ENCODE assay signal across 8 mouse cellular contexts in genomic region chr16:90185928-90186588, GRCm38 (mm10). TPM values are rescaled to one million over a fixed set of nuclear protein-coding genes. Genes with fewer than 3 reads are reported as not detected.
DNase-seq lines count a peak whose midpoint lies in the region; ATAC-seq and TF ChIP-seq lines count a peak whose summit lies in the region.

No protein-coding gene starts in this region.

- no peak for TF ChIP-seq EP300 in CH12.LX (IDR thresholded peaks at IDR 0.05; ENCODE audit: low read length)
- TF ChIP-seq EP300 in liver, postnatal 0 days (IDR thresholded peaks at IDR 0.05; ENCODE audit: low read depth): no peak
- TF ChIP-seq EP300 in stomach, postnatal 0 days (optimal IDR thresholded peaks at IDR 0.05): no peak

- TF ChIP-seq CTCF in CH12.LX (conservative IDR thresholded peaks at IDR 0.05 in 1 of 2, IDR thresholded peaks at IDR 0.05 in 1 of 2; ENCODE audit: low read depth in 2 of 2, low read length in 2 of 2): peak; percentile 88 to 93
- peak; percentile 89 for TF ChIP-seq CTCF in bone marrow, adult 2 months (IDR thresholded peaks at IDR 0.05; ENCODE audit: control insufficient read depth, insufficient read depth, low read length)
- TF ChIP-seq CTCF in liver, postnatal 0 days (IDR thresholded peaks at IDR 0.05; ENCODE audit: low read depth): peak; percentile 94
- peak; percentile 94 for TF ChIP-seq CTCF in stomach, postnatal 0 days (IDR thresholded peaks at IDR 0.05; ENCODE audit: low read depth)

- no peak for TF ChIP-seq POLR2A in CH12.LX (IDR thresholded peaks at IDR 0.05; ENCODE audit: low read depth, low read length)
- no peak for TF ChIP-seq POLR2A in bone marrow, adult 2 months (IDR thresholded peaks at IDR 0.05; ENCODE audit: borderline replicate concordance, control insufficient read depth, low read depth, low read length)

- no peak overlapping the region for H3K27ac ChIP-seq in CH12.LX (ENCODE audit: insufficient read depth, low read depth)
- no peak overlapping the region for H3K27ac ChIP-seq in bone marrow, adult 2 months (ENCODE audit: control insufficient read depth, insufficient read depth, low read depth, low read length, poor library complexity)
- no peak overlapping the region for H3K27ac ChIP-seq in embryonic facial prominence, embryonic 14.5 days (replicated peaks; ENCODE audit: low read depth, low read length)
- H3K27ac ChIP-seq in liver, postnatal 0 days (ENCODE audit: low read depth): no peak overlapping the region
- no peak overlapping the region for H3K27ac ChIP-seq in neural tube, embryonic 13.5 days (replicated peaks)
- no peak overlapping the region for H3K27ac ChIP-seq in stomach, postnatal 0 days (replicated peaks)

- intact Hi-C loops in heart, postnatal 10 days (cut with DNase I): loop anchor here (1.0 to 5.0 kb wide), 3 partner anchors 244 to 411 kb away; no protein-coding TSS in a partner anchor

- no peaks in the 10 kb centered on the region for H3K36me3 ChIP-seq in CH12.LX (replicated peaks in 1 of 2; ENCODE audit: control insufficient read depth in 1 of 2, insufficient read depth in 1 of 2, low read length in 1 of 2)
- no peaks in the 10 kb centered on the region for H3K36me3 ChIP-seq in embryonic facial prominence, embryonic 14.5 days (ENCODE audit: control insufficient read depth, insufficient read depth, low read length)
- no peaks in the 10 kb centered on the region for H3K36me3 ChIP-seq in liver, postnatal 0 days (replicated peaks; ENCODE audit: insufficient read depth, low read length)
- H3K36me3 ChIP-seq in neural tube, embryonic 13.5 days: no peaks in the 10 kb centered on the region
- H3K36me3 ChIP-seq in stomach, postnatal 0 days (ENCODE audit: control insufficient read depth, insufficient read depth, low read length): no peaks in the 10 kb centered on the region

- no peak overlapping the region for H3K4me2 ChIP-seq in CH12.LX (ENCODE audit: insufficient read depth, low read depth, poor library complexity, severe bottlenecking)
- no peak overlapping the region for H3K4me2 ChIP-seq in embryonic facial prominence, embryonic 14.5 days (ENCODE audit: low read depth, low read length)
- H3K4me2 ChIP-seq in liver, postnatal 0 days (ENCODE audit: low read depth, low read length): no peak overlapping the region
- no peak overlapping the region for H3K4me2 ChIP-seq in neural tube, embryonic 13.5 days
- no peak overlapping the region for H3K4me2 ChIP-seq in stomach, postnatal 0 days (replicated peaks; ENCODE audit: low read depth)

- dilution Hi-C loops in CH12.LX (cut with MboI; ENCODE audit: extremely low pct_ligation_motif_present, extremely low pct_unique_long_range_greater_than_20kb, low sequenced_read_pairs): no loop called here

- H3K9ac ChIP-seq in CH12.LX (ENCODE audit: insufficient read depth, low read depth): no peak overlapping the region
- H3K9ac ChIP-seq in embryonic facial prominence, embryonic 14.5 days (ENCODE audit: low read depth, low read length): no peak overlapping the region
- H3K9ac ChIP-seq in liver, postnatal 0 days (replicated peaks): no peak overlapping the region
- no peak overlapping the region for H3K9ac ChIP-seq in neural tube, embryonic 13.5 days
- H3K9ac ChIP-seq in stomach, postnatal 0 days (ENCODE audit: low read length): no peak overlapping the region

- peaks cover 4 to 5% of the 10 kb centered on the region in 2 experiments; a peak in 2 of 4 replicates for H3K4me1 ChIP-seq in CH12.LX (ENCODE audit: control insufficient read depth in 1 of 2, insufficient read depth in 2 of 2)
- no peaks in the 10 kb centered on the region for H3K4me1 ChIP-seq in bone marrow, adult 2 months (ENCODE audit: control insufficient read depth, insufficient read depth, low read length)
- H3K4me1 ChIP-seq in embryonic facial prominence, embryonic 14.5 days (ENCODE audit: control insufficient read depth, insufficient read depth, low read length): no peaks in the 10 kb centered on the region
- H3K4me1 ChIP-seq in liver, postnatal 0 days (ENCODE audit: insufficient read depth): peaks cover 7% of the 10 kb centered on the region
- H3K4me1 ChIP-seq in neural tube, embryonic 13.5 days (replicated peaks): no peaks in the 10 kb centered on the region
- no peaks in the 10 kb centered on the region for H3K4me1 ChIP-seq in stomach, postnatal 0 days (replicated peaks; ENCODE audit: control insufficient read depth, insufficient read depth)

- DNase-seq in CH12.LX (ENCODE audit: extremely low read depth): peak; percentile 80
- peak; percentile 87 for DNase-seq in embryonic facial prominence, embryonic 14.5 days (ENCODE audit: low spot score)
- DNase-seq in heart, postnatal 10 days: peak; percentile 81 to 86
- peak; percentile 84 for DNase-seq in kidney, postnatal 14 days
- peak; percentile 81 for DNase-seq in liver, postnatal 0 days
- DNase-seq in stomach, postnatal 0 days (ENCODE audit: low spot score): peak; percentile 74

- no peaks in the 10 kb centered on the region for H3K9me3 ChIP-seq in CH12.LX (replicated peaks; ENCODE audit: low read length)
- no peaks in the 10 kb centered on the region for H3K9me3 ChIP-seq in embryonic facial prominence, embryonic 14.5 days (ENCODE audit: control insufficient read depth, low read length)
- H3K9me3 ChIP-seq in liver, postnatal 0 days (ENCODE audit: low read length): no peaks in the 10 kb centered on the region
- no peaks in the 10 kb centered on the region for H3K9me3 ChIP-seq in neural tube, embryonic 13.5 days
- H3K9me3 ChIP-seq in stomach, postnatal 0 days (ENCODE audit: control insufficient read depth, low read length): no peaks in the 10 kb centered on the region

- WGBS in bone marrow, adult 2 months: 45% methylated on average over 8 of the region's 8 CpGs
- 43% methylated on average over 8 of the region's 8 CpGs for WGBS in embryonic facial prominence, embryonic 14.5 days
- 48% methylated on average over 8 of the region's 8 CpGs for WGBS in liver, postnatal 0 days (ENCODE audit: insufficient replicate concordance)
- WGBS in neural tube, embryonic 13.5 days: 39% methylated on average over 8 of the region's 8 CpGs
- WGBS in stomach, postnatal 0 days: 43% methylated on average over 8 of the region's 8 CpGs

- TF ChIP-seq RAD21 in CH12.LX (IDR thresholded peaks at IDR 0.05; ENCODE audit: low read depth, low read length): peak; percentile 98

- peak; percentile 84 for ATAC-seq in embryonic facial prominence, embryonic 14.5 days (ENCODE audit: low read depth)
- ATAC-seq in liver, postnatal 0 days: no peak
- peak; percentile 84 for ATAC-seq in neural tube, embryonic 13.5 days (ENCODE audit: low read depth)
- ATAC-seq in stomach, postnatal 0 days (ENCODE audit: low FRiP score, low TSS enrichment): no peak

- no peaks in the 10 kb centered on the region for H3K79me2 ChIP-seq in CH12.LX (replicated peaks; ENCODE audit: control insufficient read depth, extremely low read depth, insufficient read depth, poor library complexity, severe bottlenecking)

- in situ Hi-C loops in CH12.LX (cut with MboI; ENCODE audit: low pct_ligation_motif_present, low pct_unique_long_range_greater_than_20kb, low sequenced_read_pairs): loop anchor here (5.0 to 25.0 kb wide), 3 partner anchors 339 to 1799 kb away; no protein-coding TSS in a partner anchor

- H3K27me3 ChIP-seq in CH12.LX (replicated peaks): peaks cover 4% of the 10 kb centered on the region
- H3K27me3 ChIP-seq in embryonic facial prominence, embryonic 14.5 days (replicated peaks; ENCODE audit: control insufficient read depth, insufficient read depth, low read length): no peaks in the 10 kb centered on the region
- no peaks in the 10 kb centered on the region for H3K27me3 ChIP-seq in liver, postnatal 0 days (ENCODE audit: insufficient read depth, low read length)
- no peaks in the 10 kb centered on the region for H3K27me3 ChIP-seq in neural tube, embryonic 13.5 days
- H3K27me3 ChIP-seq in stomach, postnatal 0 days (ENCODE audit: control insufficient read depth, insufficient read depth, low read length): no peaks in the 10 kb centered on the region

- H3K4me3 ChIP-seq in CH12.LX (replicated peaks in 1 of 3; ENCODE audit: low read depth in 2 of 3, low read length in 2 of 3, poor library complexity in 1 of 3): no peak overlapping the region
- H3K4me3 ChIP-seq in bone marrow, adult 2 months (replicated peaks; ENCODE audit: control insufficient read depth, low read depth, low read length): no peak overlapping the region
- H3K4me3 ChIP-seq in embryonic facial prominence, embryonic 14.5 days (ENCODE audit: low read depth, low read length): no peak overlapping the region
- H3K4me3 ChIP-seq in liver, postnatal 0 days (ENCODE audit: low read depth, low read length): no peak overlapping the region
- no peak overlapping the region for H3K4me3 ChIP-seq in neural tube, embryonic 13.5 days
- H3K4me3 ChIP-seq in stomach, postnatal 0 days (ENCODE audit: low read depth, low read length): no peak overlapping the region

TF ChIP-seq in CH12.LX, 34 proteins besides CTCF, POLR2A, EP300 and RAD21 (continues in another document):
- TF ChIP-seq MYC (IDR thresholded peaks at IDR 0.05; ENCODE audit: low read depth, low read length) (no peak), SMC3 (IDR thresholded peaks at IDR 0.05; ENCODE audit: low read depth, low read length) (peak; percentile 83), TBP (conservative IDR thresholded peaks at IDR 0.05; ENCODE audit: low read depth, low read length) (no peak)

RNA-seq across cellular contexts. Expression of gene Sod1, which starts 34.5 kb away (rescaled TPM):
- total RNA-seq in CH12.LX (2012; rRNA removed): 632 and 634 TPM in 2 replicates
- 517 and 532 TPM in 2 replicates for total RNA-seq in CH12.LX (2014; rRNA removed)
- polyA plus RNA-seq in CH12.LX (2012; ENCODE audit: insufficient read length, low read depth): 1,226 and 1,288 TPM in 2 replicates
- 491 and 690 TPM in 2 replicates for polyA plus RNA-seq in bone marrow, adult 2 months (2011; ENCODE audit: insufficient read depth, insufficient read length, low replicate concordance, missing spikeins)
- polyA plus RNA-seq in embryonic facial prominence, embryonic 14.5 days (2014; fragmentation: Nextera tagmentation; extraction: Ambion mirVana): 1,098 and 1,130 TPM in 2 replicates
- 100 to 1,000 TPM; 520 to 541 TPM for total RNA-seq in heart, postnatal 10 days (2021)
- polyA plus RNA-seq in liver, postnatal 0 days (2015; fragmentation: Nextera tagmentation; extraction: Ambion mirVana): 1,398 and 1,474 TPM in 2 replicates
- 847 and 918 TPM in 2 replicates for polyA plus RNA-seq in neural tube, embryonic 13.5 days (2015; fragmentation: Nextera tagmentation; extraction: Ambion mirVana)
- 1,113 and 1,141 TPM in 2 replicates for polyA plus RNA-seq in stomach, postnatal 0 days (2015; fragmentation: Nextera tagmentation; extraction: Ambion mirVana)

RNA-seq across cellular contexts. Expression of gene Tiam1, which starts 42.5 kb away (rescaled TPM):
- 0.04 TPM in 1 of 2 replicates, not detected in the other for total RNA-seq in CH12.LX (2012; rRNA removed)
- 0.03 and 0.05 TPM in 2 replicates for total RNA-seq in CH12.LX (2014; rRNA removed)
- 0.25 and 0.40 TPM in 2 replicates for polyA plus RNA-seq in CH12.LX (2012; ENCODE audit: insufficient read length, low read depth)
- polyA plus RNA-seq in bone marrow, adult 2 months (2011; ENCODE audit: insufficient read depth, insufficient read length, low replicate concordance, missing spikeins): 8.3 and 10.7 TPM in 2 replicates
- polyA plus RNA-seq in embryonic facial prominence, embryonic 14.5 days (2014; fragmentation: Nextera tagmentation; extraction: Ambion mirVana): 31.0 and 34.6 TPM in 2 replicates
- 10 to 100 TPM; 11.4 to 12.0 TPM for total RNA-seq in heart, postnatal 10 days (2021)
- polyA plus RNA-seq in liver, postnatal 0 days (2015; fragmentation: Nextera tagmentation; extraction: Ambion mirVana): 3.2 TPM in 2 replicates
- polyA plus RNA-seq in neural tube, embryonic 13.5 days (2015; fragmentation: Nextera tagmentation; extraction: Ambion mirVana): 21.2 and 21.9 TPM in 2 replicates
- polyA plus RNA-seq in stomach, postnatal 0 days (2015; fragmentation: Nextera tagmentation; extraction: Ambion mirVana): 18.4 and 18.8 TPM in 2 replicates

Comparison
In these comparisons a context has a peak if more than half of its experiments do, and no peak if none do; other contexts are left out.
1. ATAC-seq: peak in embryonic facial prominence, embryonic 14.5 days (single experiment) and neural tube, embryonic 13.5 days (single experiment); none in liver, postnatal 0 days (single experiment) and stomach, postnatal 0 days (single experiment).
2. Peak in every context shown above with its lines, with median percentiles within 50 percentile points of each other: DNase-seq and CTCF ChIP-seq.